In the genomic region with DNA sequence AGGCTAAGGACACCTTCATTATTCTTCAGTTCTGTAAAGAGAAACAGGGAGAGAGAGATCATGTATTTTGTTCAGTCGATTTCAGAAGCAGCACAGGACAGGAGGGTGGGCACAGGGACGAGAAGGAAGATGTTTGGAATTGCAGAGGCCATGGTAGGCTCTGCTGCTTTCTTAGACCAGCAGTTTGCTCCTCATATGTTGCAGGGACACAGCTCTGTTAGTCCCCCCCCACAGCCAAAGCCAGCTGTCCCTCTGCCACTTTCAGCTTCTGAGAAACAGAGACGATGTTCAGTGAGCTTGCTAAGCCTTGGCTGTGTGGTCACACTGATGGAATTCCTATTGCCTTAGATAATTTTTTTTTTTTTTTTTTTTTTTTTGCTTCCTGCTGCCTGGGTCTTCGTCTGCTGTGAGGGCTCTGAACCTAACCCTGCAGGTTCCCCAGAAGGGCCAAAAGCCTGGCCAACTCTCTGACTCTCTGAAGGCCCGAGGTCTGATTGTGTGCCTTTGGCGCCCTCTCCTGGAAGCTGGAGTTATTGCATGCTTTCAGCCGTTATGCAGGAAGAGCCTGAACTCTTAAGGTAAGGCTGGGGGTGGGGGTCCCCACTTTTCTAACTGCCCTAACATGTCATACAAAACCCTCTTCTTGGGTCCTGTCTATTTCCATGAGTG, we compare ENCODE assay signal across 7 mouse cellular contexts. TPM values are rescaled to one million over a fixed set of nuclear protein-coding genes. Genes with fewer than 3 reads are reported as not detected.
DNase-seq lines count a peak whose midpoint lies in the region; ATAC-seq and TF ChIP-seq lines count a peak whose summit lies in the region.

No protein-coding gene starts in this region.

- 0 out of 2 replicates have a peak overlapping the region, but pooled peaks have one; percentile 3 for H3K9ac ChIP-seq in hindbrain, postnatal 0 days (replicated peaks; ENCODE audit: low read length)
- H3K9ac ChIP-seq in midbrain, embryonic 11.5 days (ENCODE audit: low read length): no peak overlapping the region; the same call in 1 of the 2 replicates

- H3K4me2 ChIP-seq in hindbrain, postnatal 0 days (ENCODE audit: low read depth, low read length): no peak overlapping the region
- no peak overlapping the region for H3K4me2 ChIP-seq in midbrain, embryonic 11.5 days

- no peak overlapping the region for H3K4me3 ChIP-seq in hindbrain, postnatal 0 days (ENCODE audit: low read length)
- H3K4me3 ChIP-seq in left cerebral cortex, adult 2 months: no peak overlapping the region
- no peak overlapping the region for H3K4me3 ChIP-seq in midbrain, embryonic 11.5 days (ENCODE audit: low read depth, low read length)

- no peaks in the 10 kb centered on the region for H3K9me3 ChIP-seq in hindbrain, postnatal 0 days (ENCODE audit: low read length)
- no peaks in the 10 kb centered on the region for H3K9me3 ChIP-seq in midbrain, embryonic 11.5 days (ENCODE audit: control insufficient read depth, low read length)

- peak overlapping the region; percentile 54 for H3K27ac ChIP-seq in hindbrain, postnatal 0 days
- no peak overlapping the region for H3K27ac ChIP-seq in left cerebral cortex, adult 2 months
- no peak overlapping the region for H3K27ac ChIP-seq in midbrain, embryonic 11.5 days (ENCODE audit: low read depth, low read length)

- no peaks in the 10 kb centered on the region for H3K36me3 ChIP-seq in hindbrain, postnatal 0 days (ENCODE audit: insufficient read depth, low read length)
- H3K36me3 ChIP-seq in midbrain, embryonic 11.5 days (ENCODE audit: control insufficient read depth, insufficient read depth, low read length): no peaks in the 10 kb centered on the region

- H3K4me1 ChIP-seq in hindbrain, postnatal 0 days (ENCODE audit: insufficient read depth, low read length): peaks cover 30% of the 10 kb centered on the region
- H3K4me1 ChIP-seq in midbrain, embryonic 11.5 days (ENCODE audit: control insufficient read depth, insufficient read depth, low read length): peaks cover 28% of the 10 kb centered on the region

- H3K27me3 ChIP-seq in hindbrain, postnatal 0 days (ENCODE audit: insufficient read depth, low read length): no peaks in the 10 kb centered on the region
- no peaks in the 10 kb centered on the region for H3K27me3 ChIP-seq in midbrain, embryonic 11.5 days (ENCODE audit: control insufficient read depth, insufficient read depth, low read length)

- 17% methylated on average over 7 of the region's 7 CpGs for WGBS in hindbrain, postnatal 0 days
- 28% methylated on average over 7 of the region's 7 CpGs for WGBS in midbrain, embryonic 11.5 days

- peak; percentile 93 for DNase-seq in adipocyte (ENCODE audit: low spot score)
- DNase-seq in cerebellum, postnatal 10 days: peak; percentile 95
- DNase-seq in frontal cortex, postnatal 36 days (ENCODE audit: low spot score in 2 of 2): peak; percentile 79 to 88
- DNase-seq in hindbrain, postnatal 0 days (ENCODE audit: low spot score): peak; percentile 93
- peak; percentile 78 to 86 for DNase-seq in left cerebral cortex, adult 2 months (ENCODE audit: extremely low spot score in 1 of 2, low spot score in 2 of 2)
- DNase-seq in midbrain, embryonic 11.5 days (ENCODE audit: low spot score, missing footprints): peak; percentile 98
- peak; percentile 89 for DNase-seq in skeletal muscle tissue, adult 2 months (ENCODE audit: low read depth, low spot score)

- intact Hi-C loops in left cerebral cortex, adult 2 months (cut with DNase I): loop anchor here (1.0 to 10.0 kb wide), 3 partner anchors 137 to 303 kb away; no protein-coding TSS in a partner anchor

- TF ChIP-seq CTCF in hindbrain, postnatal 0 days (IDR thresholded peaks at IDR 0.05; ENCODE audit: low read depth): peak; percentile 94
- TF ChIP-seq CTCF in left cerebral cortex, adult 2 months (IDR thresholded peaks at IDR 0.05): peak; percentile 90

- no peak for ATAC-seq in hindbrain, postnatal 0 days
- no peak for ATAC-seq in midbrain, embryonic 11.5 days (ENCODE audit: low FRiP score)

RNA-seq across cellular contexts. Expression of a gene that starts 19.8 kb away (rescaled TPM):
- 36.6 and 38.3 TPM in 2 replicates for total RNA-seq in hindbrain, postnatal 0 days (2014; rRNA removed)
- polyA plus RNA-seq in hindbrain, postnatal 0 days (2015; fragmentation: Nextera tagmentation; extraction: Ambion mirVana): 41.9 and 50.2 TPM in 2 replicates
- 10 to 100 TPM; 15.3 to 22.5 TPM for total RNA-seq in left cerebral cortex, adult 2 months (2021)
- polyA plus RNA-seq in midbrain, embryonic 11.5 days (2014; fragmentation: Nextera tagmentation; extraction: Ambion mirVana): 27.4 and 31.6 TPM in 2 replicates

RNA-seq across cellular contexts. Expression of a gene that starts 32.8 kb away (rescaled TPM):
- total RNA-seq in hindbrain, postnatal 0 days (2014; rRNA removed): not detected in 2 replicates
- not detected in 2 replicates for polyA plus RNA-seq in hindbrain, postnatal 0 days (2015; fragmentation: Nextera tagmentation; extraction: Ambion mirVana)
- total RNA-seq in left cerebral cortex, adult 2 months (2021): not detected
- polyA plus RNA-seq in midbrain, embryonic 11.5 days (2014; fragmentation: Nextera tagmentation; extraction: Ambion mirVana): not detected in 2 replicates

RNA-seq across cellular contexts. Expression of a gene that starts 35.0 kb away (rescaled TPM):
- total RNA-seq in hindbrain, postnatal 0 days (2014; rRNA removed): 30.1 and 43.2 TPM in 2 replicates
- polyA plus RNA-seq in hindbrain, postnatal 0 days (2015; fragmentation: Nextera tagmentation; extraction: Ambion mirVana): 50.8 and 54.4 TPM in 2 replicates
- total RNA-seq in left cerebral cortex, adult 2 months (2021): 10 to 100 TPM; 23.9 to 26.3 TPM
- 72.5 and 76.2 TPM in 2 replicates for polyA plus RNA-seq in midbrain, embryonic 11.5 days (2014; fragmentation: Nextera tagmentation; extraction: Ambion mirVana)

RNA-seq across cellular contexts. Expression of a gene that starts 35.2 kb away (rescaled TPM):
- total RNA-seq in hindbrain, postnatal 0 days (2014; rRNA removed): 31.9 and 37.5 TPM in 2 replicates
- 48.1 and 48.6 TPM in 2 replicates for polyA plus RNA-seq in hindbrain, postnatal 0 days (2015; fragmentation: Nextera tagmentation; extraction: Ambion mirVana)
- 10 to 100 TPM; 29.7 to 35.9 TPM for total RNA-seq in left cerebral cortex, adult 2 months (2021)
- polyA plus RNA-seq in midbrain, embryonic 11.5 days (2014; fragmentation: Nextera tagmentation; extraction: Ambion mirVana): 86.9 and 89.9 TPM in 2 replicates

RNA-seq across cellular contexts. Expression of a gene that starts 44.2 kb away (rescaled TPM):
- 38.7 and 45.6 TPM in 2 replicates for total RNA-seq in hindbrain, postnatal 0 days (2014; rRNA removed)
- polyA plus RNA-seq in hindbrain, postnatal 0 days (2015; fragmentation: Nextera tagmentation; extraction: Ambion mirVana): 56.8 and 62.8 TPM in 2 replicates
- total RNA-seq in left cerebral cortex, adult 2 months (2021): 10 to 100 TPM; 39.3 to 41.8 TPM
- 28.6 and 30.3 TPM in 2 replicates for polyA plus RNA-seq in midbrain, embryonic 11.5 days (2014; fragmentation: Nextera tagmentation; extraction: Ambion mirVana)
